Mouse (Mus musculus) heart, embryonic 15.5 days (tissue): ENCODE data around the gene Endod1. TPM values are rescaled to one million over a fixed set of nuclear protein-coding genes. Genes with fewer than 3 reads are reported as not detected.
A peak's percentile ranks its signal among the peaks of the same experiment; 100 is the strongest.

Source experiments
- ATAC-seq: fragments of 200-750 bp; cut with Nextera tagmentation; replicated peaks from 2 replicates; pipeline ENCODE4 v1.8.0; 2017; ENCODE audit warnings: low read depth, moderate TSS enrichment; ENCODE audit not compliant: insufficient number of reproducible peaks, insufficient read depth, low FRiP score
- H3K27ac ChIP-seq: fragments of 300-500 bp; sonication (generic); 2 replicates; pipeline ENCODE4 v1.5.1; 2015; ENCODE audit warnings: mild to moderate bottlenecking, inconsistent platforms
- H3K27me3 ChIP-seq: fragments of 300-500 bp; sonication (generic); 2 replicates; pipeline ENCODE4 v1.6.1; 2015; ENCODE audit warnings: inconsistent platforms
- H3K36me3 ChIP-seq: fragments of 300-500 bp; sonication (generic); 2 replicates; pipeline ENCODE4 v1.6.1; 2015; ENCODE audit warnings: mild to moderate bottlenecking, inconsistent platforms
- H3K4me1 ChIP-seq: fragments of 300-500 bp; sonication (generic); replicated peaks from 2 replicates; pipeline ENCODE4 v1.6.1; 2015; ENCODE audit warnings: inconsistent platforms
- H3K4me2 ChIP-seq: fragments of 300-500 bp; sonication (generic); 2 replicates; pipeline ENCODE4 v1.6.1; 2015; ENCODE audit warnings: inconsistent platforms, mild to moderate bottlenecking, moderate library complexity
- H3K4me3 ChIP-seq: fragments of 300-500 bp; sonication (generic); 2 replicates; pipeline ENCODE4 v1.5.1; 2015; ENCODE audit warnings: mild to moderate bottlenecking, inconsistent platforms
- H3K9ac ChIP-seq: fragments of 300-500 bp; sonication (generic); 2 replicates; pipeline ENCODE4 v1.6.1; 2015; ENCODE audit warnings: mild to moderate bottlenecking, inconsistent platforms
- H3K9me3 ChIP-seq: fragments of 300-500 bp; sonication (generic); replicated peaks from 2 replicates; pipeline ENCODE4 v1.6.1; 2016; ENCODE audit warnings: inconsistent platforms
- WGBS: fragments of 180-500 bp; shearing (Covaris S2); methylation state at CpG from one replicate; pipeline ENCODE4 v1.1.7; 2015; ENCODE audit warnings: mixed read lengths; 5-methylcytosine and 5-hydroxymethylcytosine counted together
- polyA plus RNA-seq: library from polyadenylated mRNA; unstranded; fragments of >200 nt; fragmentation: Nextera tagmentation; extraction: Ambion mirVana; gene quantifications from 2 replicates; pipeline ENCODE4 v1.2.1, GENCODE M21; 2015

Gene Endod1
- polyA plus RNA-seq, 1 experiment from 2014 or later: 8.0 TPM

- H3K27ac ChIP-seq: no peak overlapping the region
- H3K27me3 ChIP-seq: no peaks in the 10 kb centered on the region
- no peak overlapping the region for H3K4me3 ChIP-seq
- H3K4me1 ChIP-seq: no peaks in the 10 kb centered on the region
- H3K9me3 ChIP-seq: no peaks in the 10 kb centered on the region
- H3K9ac ChIP-seq: no peak overlapping the region
- no peak for ATAC-seq
- 37% methylated on average over 2 of the region's 2 CpGs for WGBS
- no peaks in the 10 kb centered on the region for H3K36me3 ChIP-seq
- no peak overlapping the region for H3K4me2 ChIP-seq
Measured at GRCm38 (mm10) chr9:14394956-14395561, 13.8 kb upstream of the Endod1 start.

GRCm38 (mm10) chr9:14391841-14392318, 10.6 kb upstream of the Endod1 start:
- H3K27me3 ChIP-seq: no peaks in the 10 kb centered on the region
- ATAC-seq: no peak
- no peaks in the 10 kb centered on the region for H3K36me3 ChIP-seq
- whole genome bisulfite sequencing: 56% methylated on average over 3 of the region's 3 CpGs
- H3K4me2 ChIP-seq: no peak overlapping the region
- H3K9me3 ChIP-seq: no peaks in the 10 kb centered on the region
- H3K4me1 ChIP-seq: no peaks in the 10 kb centered on the region
- no peak overlapping the region for H3K27ac ChIP-seq
- no peak overlapping the region for H3K4me3 ChIP-seq
- no peak overlapping the region for H3K9ac ChIP-seq

- Histone ChIP-seq H3K27ac (no peak overlapping the region), H3K9me3 (no peaks in the 10 kb centered on the region), H3K4me1 (no peaks in the 10 kb centered on the region), H3K4me3 (no peak overlapping the region), H3K9ac (no peak overlapping the region), H3K27me3 (no peaks in the 10 kb centered on the region), H3K4me2 (no peak overlapping the region), H3K36me3 (no peaks in the 10 kb centered on the region)
- WGBS: 87% methylated on average over 9 of the region's 9 CpGs
- ATAC-seq: no peak
Measured at GRCm38 (mm10) chr9:14391286-14391685, 10.0 kb upstream of the Endod1 start.

GRCm38 (mm10) chr9:14390278-14390677, 9.0 kb upstream of the Endod1 start:
- 95% methylated on average over 1 of the region's 1 CpGs for WGBS
- Histone ChIP-seq H3K4me3 (no peak overlapping the region), H3K4me2 (no peak overlapping the region), H3K27ac (no peak overlapping the region), H3K9me3 (no peaks in the 10 kb centered on the region), H3K4me1 (no peaks in the 10 kb centered on the region), H3K9ac (no peak overlapping the region), H3K27me3 (no peaks in the 10 kb centered on the region), H3K36me3 (no peaks in the 10 kb centered on the region)
- ATAC-seq: no peak

GRCm38 (mm10) chr9:14389050-14389621, 7.8 kb upstream of the Endod1 start:
- Histone ChIP-seq H3K27me3 (no peaks in the 10 kb centered on the region), H3K36me3 (no peaks in the 10 kb centered on the region), H3K9me3 (no peaks in the 10 kb centered on the region), H3K4me3 (no peak overlapping the region), H3K4me2 (no peak overlapping the region), H3K27ac (no peak overlapping the region), H3K4me1 (no peaks in the 10 kb centered on the region), H3K9ac (no peak overlapping the region)
- WGBS: 68% methylated on average over 4 of the region's 4 CpGs
- ATAC-seq: no peak

GRCm38 (mm10) chr9:14388001-14388400, 6.7 kb upstream of the Endod1 start:
- no peaks in the 10 kb centered on the region for H3K9me3 ChIP-seq
- ATAC-seq: no peak
- H3K4me2 ChIP-seq: no peak overlapping the region
- WGBS: 93% methylated on average over 1 of the region's 1 CpGs
- no peak overlapping the region for H3K4me3 ChIP-seq
- H3K9ac ChIP-seq: no peak overlapping the region
- H3K4me1 ChIP-seq: no peaks in the 10 kb centered on the region
- no peaks in the 10 kb centered on the region for H3K36me3 ChIP-seq
- H3K27me3 ChIP-seq: no peaks in the 10 kb centered on the region
- H3K27ac ChIP-seq: no peak overlapping the region

GRCm38 (mm10) chr9:14386831-14387230, 5.5 kb upstream of the Endod1 start:
- Histone ChIP-seq H3K9me3 (no peaks in the 10 kb centered on the region), H3K27ac (no peak overlapping the region), H3K27me3 (no peaks in the 10 kb centered on the region), H3K36me3 (no peaks in the 10 kb centered on the region), H3K9ac (no peak overlapping the region), H3K4me3 (no peak overlapping the region), H3K4me2 (no peak overlapping the region), H3K4me1 (peaks cover 5% of the 10 kb centered on the region)
- 77% methylated on average over 9 of the region's 9 CpGs for WGBS
- no peak for ATAC-seq

- Histone ChIP-seq H3K4me2 (no peak overlapping the region), H3K27me3 (no peaks in the 10 kb centered on the region), H3K4me1 (peaks cover 10% of the 10 kb centered on the region), H3K9me3 (no peaks in the 10 kb centered on the region), H3K27ac (no peak overlapping the region), H3K9ac (no peak overlapping the region), H3K4me3 (no peak overlapping the region), H3K36me3 (no peaks in the 10 kb centered on the region)
- WGBS: 79% methylated on average over 8 of the region's 8 CpGs
- ATAC-seq: no peak
Measured at GRCm38 (mm10) chr9:14385665-14386064, 4.4 kb upstream of the Endod1 start.

- Histone ChIP-seq H3K4me1 (peaks cover 17% of the 10 kb centered on the region), H3K4me2 (no peak overlapping the region), H3K9ac (no peak overlapping the region), H3K27me3 (no peaks in the 10 kb centered on the region), H3K27ac (no peak overlapping the region), H3K4me3 (no peak overlapping the region), H3K9me3 (no peaks in the 10 kb centered on the region), H3K36me3 (no peaks in the 10 kb centered on the region)
- no peak for ATAC-seq
- 86% methylated on average over 4 of the region's 4 CpGs for WGBS
Measured at GRCm38 (mm10) chr9:14383186-14383920, 2.0 kb upstream of the Endod1 start.

GRCm38 (mm10) chr9:14382256-14382791, 1.0 kb upstream of the Endod1 start:
- H3K27me3 ChIP-seq: no peaks in the 10 kb centered on the region
- 68% methylated on average over 5 of the region's 5 CpGs for WGBS
- no peaks in the 10 kb centered on the region for H3K36me3 ChIP-seq
- H3K27ac ChIP-seq: no peak overlapping the region
- H3K4me1 ChIP-seq: peaks cover 17% of the 10 kb centered on the region
- H3K4me2 ChIP-seq: peak overlapping the region; percentile 89
- ATAC-seq: no peak
- H3K9me3 ChIP-seq: no peaks in the 10 kb centered on the region
- no peak overlapping the region for H3K9ac ChIP-seq
- no peak overlapping the region for H3K4me3 ChIP-seq

GRCm38 (mm10) chr9:14380386-14381285, 671 bp downstream of the Endod1 start:
- Histone ChIP-seq H3K4me2 (peak overlapping the region; percentile 89), H3K4me3 (peak overlapping the region; percentile 68), H3K27ac (peak overlapping the region; percentile 73), H3K36me3 (no peaks in the 10 kb centered on the region), H3K4me1 (peaks cover 17% of the 10 kb centered on the region), H3K27me3 (no peaks in the 10 kb centered on the region), H3K9ac (peak overlapping the region; percentile 66), H3K9me3 (no peaks in the 10 kb centered on the region)
- ATAC-seq: peak; percentile 96
- under 1% methylated on average over 76 of the region's 76 CpGs for WGBS
